Mouse (Mus musculus): Measurements from ENCODE around the gene Cbr4.

GRCm38 (mm10) chr8:61451721-61452337, 35.7 kb upstream of the Cbr4 start:
- TF ChIP-seq POLR2A (IDR thresholded peaks at IDR 0.05; ENCODE audit: insufficient read length, low read depth) = no peak
- TF ChIP-seq MYOG (IDR thresholded peaks at IDR 0.05; ENCODE audit: control insufficient read depth in 1 of 3, insufficient read depth in 1 of 3, insufficient read length in 2 of 3, low read depth in 2 of 3) = no peak
- no peak for TF ChIP-seq MYOD1 (IDR thresholded peaks at IDR 0.05; ENCODE audit: control insufficient read depth in 1 of 3, insufficient read length in 2 of 3, low read depth in 2 of 3)
- TF ChIP-seq MAX (IDR thresholded peaks at IDR 0.05; ENCODE audit: low read depth) = no peak
- no peak for TF ChIP-seq USF1 (IDR thresholded peaks at IDR 0.05; ENCODE audit: low read depth)
- TF ChIP-seq TCF12 (IDR thresholded peaks at IDR 0.05; ENCODE audit: insufficient read depth, poor library complexity, severe bottlenecking) = no peak
- TF ChIP-seq E2F4 (IDR thresholded peaks at IDR 0.05; ENCODE audit: insufficient read depth) = no peak
- no peak for TF ChIP-seq TCF3 (IDR thresholded peaks at IDR 0.05; ENCODE audit: insufficient read length, low read depth)
- TF ChIP-seq CEBPB (IDR thresholded peaks at IDR 0.05; ENCODE audit: insufficient read depth, poor library complexity, severe bottlenecking) = no peak
- no peak for TF ChIP-seq SRF (IDR thresholded peaks at IDR 0.05; ENCODE audit: control insufficient read depth, insufficient read length, low read depth)
- no peak for TF ChIP-seq REST (IDR thresholded peaks at IDR 0.05; ENCODE audit: insufficient read depth, insufficient read length)
